Mouse (Mus musculus) kidney, embryonic 16.5 days (tissue): Measurements from ENCODE around the gene Kit. TPM values are rescaled to one million over a fixed set of nuclear protein-coding genes. Genes with fewer than 3 reads are reported as not detected.

Source experiments
- ATAC-seq: fragments of 200-750 bp; cut with Nextera tagmentation; 2 replicates; pipeline ENCODE4 v1.8.0; 2017; ENCODE audit warnings: moderate TSS enrichment; ENCODE audit not compliant: low FRiP score, low TSS enrichment
- H3K27ac ChIP-seq: fragments of 300-500 bp; sonication (generic); 2 replicates; pipeline ENCODE4 v1.5.1; 2014; ENCODE audit warnings: low read length
- H3K27me3 ChIP-seq: fragments of 300-500 bp; sonication (generic); 2 replicates; pipeline ENCODE4 v1.6.1; 2014; ENCODE audit warnings: low read length, control low read depth, mixed read lengths; ENCODE audit not compliant: insufficient read depth
- H3K36me3 ChIP-seq: fragments of 300-500 bp; sonication (generic); 2 replicates; pipeline ENCODE4 v1.6.1; 2014; ENCODE audit warnings: low read length, control low read depth, mixed read lengths; ENCODE audit not compliant: insufficient read depth
- H3K4me1 ChIP-seq: fragments of 300-500 bp; sonication (generic); 2 replicates; pipeline ENCODE4 v1.6.1; 2014; ENCODE audit warnings: low read length, control low read depth, mixed read lengths; ENCODE audit not compliant: insufficient read depth
- H3K4me2 ChIP-seq: fragments of 300-500 bp; sonication (generic); replicated peaks from 2 replicates; pipeline ENCODE4 v1.6.1; 2014; ENCODE audit warnings: low read depth, low read length
- H3K4me3 ChIP-seq: fragments of 300-500 bp; sonication (generic); 2 replicates; pipeline ENCODE4 v1.5.1; 2014; ENCODE audit warnings: mild to moderate bottlenecking, low read length
- H3K9ac ChIP-seq: fragments of 300-500 bp; sonication (generic); replicated peaks from 2 replicates; pipeline ENCODE4 v1.6.1; 2014; ENCODE audit warnings: low read length
- H3K9me3 ChIP-seq: fragments of 300-500 bp; sonication (generic); 2 replicates; pipeline ENCODE4 v1.6.1; 2016; ENCODE audit warnings: low read length, control low read depth
- WGBS: fragments of 180-500 bp; shearing (Covaris S2); extraction: QIAGEN DNeasy Blood & Tissue Kit; methylation state at CpG from one replicate; pipeline ENCODE4 v1.1.7; 2014; 5-methylcytosine and 5-hydroxymethylcytosine counted together
- polyA plus RNA-seq: library from polyadenylated mRNA; unstranded; fragments of >200 nt; fragmentation: Nextera tagmentation; extraction: Ambion mirVana; gene quantifications from 2 replicates; pipeline ENCODE4 v1.2.1, GENCODE M21; 2015

Kit gene
- polyA plus RNA-seq, 1 experiment from 2014 or later: 23.3 TPM

DNA sequence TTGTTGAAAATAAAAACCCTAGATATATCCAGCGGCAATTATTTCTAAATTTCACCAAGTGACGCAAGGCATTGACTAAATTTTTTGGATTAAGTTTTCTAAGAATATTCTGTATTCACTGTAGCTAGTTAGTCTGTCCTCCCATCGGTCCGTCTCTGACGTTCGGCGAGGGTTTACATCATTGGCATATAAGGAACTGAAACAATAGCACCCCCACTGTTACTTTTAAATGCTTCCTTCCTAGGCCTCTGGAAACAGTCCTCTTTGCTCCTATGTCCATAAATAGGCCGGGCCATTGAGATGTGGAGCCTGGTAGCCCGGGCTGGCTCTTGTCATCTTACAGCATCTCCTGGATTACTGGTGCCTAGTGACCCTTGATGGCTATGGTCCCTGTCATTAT lies 29.5 kb downstream of the Kit start:
- H3K36me3 ChIP-seq: no peaks in the 10 kb centered on the region
- no peak overlapping the region for H3K27ac ChIP-seq
- ATAC-seq: no peak
- H3K4me3 ChIP-seq: no peak overlapping the region
- H3K9me3 ChIP-seq: no peaks in the 10 kb centered on the region
- no peak overlapping the region for H3K4me2 ChIP-seq
- H3K9ac ChIP-seq: no peak overlapping the region
- H3K27me3 ChIP-seq: no peaks in the 10 kb centered on the region
- 0 out of 2 replicates have a peak, but pooled peaks cover 4% of the 10 kb centered on the region for H3K4me1 ChIP-seq
- 70% methylated on average over 9 of the region's 9 CpGs for WGBS

DNA sequence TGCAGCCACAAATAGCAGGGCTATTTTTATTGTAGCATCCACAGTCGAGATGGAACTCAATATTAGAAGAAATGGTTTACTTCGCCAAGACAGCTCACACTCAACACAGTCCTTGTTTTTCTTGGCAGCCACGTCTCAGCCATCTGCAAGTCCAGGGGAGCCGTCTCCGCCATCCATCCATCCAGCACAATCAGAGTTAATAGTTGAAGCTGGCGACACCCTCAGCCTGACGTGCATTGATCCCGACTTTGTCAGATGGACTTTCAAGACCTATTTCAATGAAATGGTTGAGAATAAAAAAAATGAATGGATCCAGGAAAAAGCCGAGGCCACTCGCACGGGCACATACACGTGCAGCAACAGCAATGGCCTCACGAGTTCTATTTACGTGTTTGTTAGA lies 32.2 kb downstream of the Kit start:
- Histone ChIP-seq H3K4me2 (no peak overlapping the region), H3K9me3 (no peaks in the 10 kb centered on the region), H3K4me3 (no peak overlapping the region), H3K36me3 (no peaks in the 10 kb centered on the region), H3K9ac (no peak overlapping the region), H3K4me1 (0 out of 2 replicates have a peak, but pooled peaks cover 4% of the 10 kb centered on the region), H3K27me3 (no peaks in the 10 kb centered on the region), H3K27ac (0 out of 2 replicates have a peak overlapping the region, but pooled peaks have one; percentile 14)
- 74% methylated on average over 14 of the region's 14 CpGs for WGBS
- no peak for ATAC-seq

DNA sequence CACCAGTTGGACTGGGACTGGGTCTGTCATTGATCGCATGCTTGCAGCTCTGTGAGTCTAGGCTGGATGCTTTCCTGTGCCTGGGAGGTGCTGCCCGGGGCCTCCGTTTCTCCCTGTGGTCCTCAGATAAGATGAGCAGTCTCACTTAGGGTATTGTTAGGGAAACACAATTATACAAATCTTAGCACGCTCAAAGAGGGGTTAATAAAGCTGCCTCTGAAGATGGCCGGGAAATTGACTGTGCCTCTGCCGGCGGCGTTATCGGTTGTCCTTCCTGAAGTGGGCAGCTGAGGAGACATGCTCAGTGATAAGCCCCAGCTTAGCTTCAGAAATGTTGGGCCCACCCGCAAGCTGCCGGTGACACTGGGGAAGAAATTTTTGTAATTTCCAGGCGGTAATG lies 33.3 kb downstream of the Kit start:
- no peak for ATAC-seq
- H3K4me3 ChIP-seq: no peak overlapping the region
- H3K9me3 ChIP-seq: no peaks in the 10 kb centered on the region
- no peaks in the 10 kb centered on the region for H3K36me3 ChIP-seq
- WGBS: 87% methylated on average over 12 of the region's 12 CpGs
- H3K27ac ChIP-seq: no peak overlapping the region
- H3K9ac ChIP-seq: no peak overlapping the region
- no peaks in the 10 kb centered on the region for H3K27me3 ChIP-seq
- 0 out of 2 replicates have a peak, but pooled peaks cover 4% of the 10 kb centered on the region for H3K4me1 ChIP-seq
- no peak overlapping the region for H3K4me2 ChIP-seq

DNA sequence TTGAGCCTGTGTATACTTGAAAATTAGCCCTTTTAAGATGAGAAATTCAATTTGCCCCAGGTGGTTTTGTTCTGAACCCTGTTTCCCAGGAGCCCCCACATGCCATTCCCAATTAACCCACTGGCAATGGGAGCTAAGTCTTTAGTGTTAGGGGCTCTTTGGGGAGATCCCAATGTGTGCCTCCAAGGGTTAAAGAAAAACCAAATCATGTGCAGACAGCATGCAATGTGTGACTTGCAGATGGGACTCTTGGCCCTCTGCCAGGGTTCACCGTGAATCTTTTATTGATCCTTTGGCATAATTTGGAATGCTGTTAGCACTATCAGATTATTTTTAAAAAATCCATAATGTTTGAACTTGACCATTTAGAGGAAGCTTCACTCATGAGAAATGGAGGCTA lies 37.7 kb downstream of the Kit start:
- H3K4me2 ChIP-seq: no peak overlapping the region
- no peak overlapping the region for H3K27ac ChIP-seq
- H3K36me3 ChIP-seq: no peaks in the 10 kb centered on the region
- no peaks in the 10 kb centered on the region for H3K9me3 ChIP-seq
- 0 out of 2 replicates have a peak, but pooled peaks cover under 1% of the 10 kb centered on the region for H3K4me1 ChIP-seq
- no peak overlapping the region for H3K9ac ChIP-seq
- H3K27me3 ChIP-seq: no peaks in the 10 kb centered on the region
- H3K4me3 ChIP-seq: no peak overlapping the region
- no peak for ATAC-seq
- 71% methylated on average over 1 of the region's 1 CpGs for WGBS

DNA sequence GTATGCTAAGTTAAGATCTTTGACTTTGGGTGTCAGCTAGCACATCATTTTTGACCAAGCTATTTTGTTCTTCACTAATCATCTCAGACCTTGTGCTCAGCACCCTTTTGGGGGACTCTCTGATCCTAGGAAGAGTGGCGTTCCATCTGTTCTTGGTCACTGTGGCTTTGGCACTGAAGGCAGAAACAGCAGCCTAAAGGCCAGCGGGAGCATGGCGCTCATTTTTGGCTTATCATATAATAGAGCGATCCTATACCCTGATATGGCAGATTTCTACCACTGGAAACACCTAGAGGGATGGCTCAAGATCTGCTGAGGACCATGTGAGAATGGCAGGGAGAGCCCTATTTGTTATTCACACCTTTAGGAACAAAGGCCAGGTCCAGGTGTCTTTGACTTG lies 38.2 kb downstream of the Kit start:
- H3K9ac ChIP-seq: no peak overlapping the region
- ATAC-seq: no peak
- no peaks in the 10 kb centered on the region for H3K27me3 ChIP-seq
- H3K4me2 ChIP-seq: no peak overlapping the region
- WGBS: 97% methylated on average over 4 of the region's 4 CpGs
- H3K36me3 ChIP-seq: no peaks in the 10 kb centered on the region
- no peaks in the 10 kb centered on the region for H3K9me3 ChIP-seq
- no peak overlapping the region for H3K4me3 ChIP-seq
- H3K4me1 ChIP-seq: no peaks in the 10 kb centered on the region
- no peak overlapping the region for H3K27ac ChIP-seq

DNA sequence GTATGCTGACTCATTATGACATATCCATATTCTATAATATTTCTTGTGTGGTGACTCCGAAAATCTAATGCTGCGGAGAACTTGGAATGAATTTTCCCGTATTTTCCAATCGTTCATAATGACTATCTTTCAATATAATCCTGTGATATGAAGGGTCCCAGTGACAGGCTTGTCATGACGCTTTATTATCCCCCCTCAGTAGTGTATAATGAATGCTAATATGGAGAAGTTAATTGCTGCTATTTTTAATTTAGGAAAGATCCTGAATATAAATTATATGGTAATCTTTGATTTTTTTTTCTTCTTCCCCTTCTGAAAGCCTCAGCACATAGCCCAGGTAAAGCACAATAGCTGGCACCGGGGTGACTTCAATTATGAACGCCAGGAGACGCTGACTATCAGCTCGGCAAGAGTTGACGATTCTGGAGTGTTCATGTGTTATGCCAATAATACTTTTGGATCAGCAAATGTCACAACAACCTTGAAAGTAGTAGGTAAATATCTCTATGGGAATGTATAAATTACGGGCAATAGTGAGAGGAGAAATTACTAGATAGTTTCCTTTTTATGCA lies 40.4 kb downstream of the Kit start:
- Histone ChIP-seq H3K36me3 (no peaks in the 10 kb centered on the region), H3K27me3 (no peaks in the 10 kb centered on the region), H3K27ac (no peak overlapping the region), H3K4me3 (no peak overlapping the region), H3K4me2 (no peak overlapping the region), H3K9ac (no peak overlapping the region), H3K4me1 (no peaks in the 10 kb centered on the region), H3K9me3 (no peaks in the 10 kb centered on the region)
- 92% methylated on average over 11 of the region's 11 CpGs for WGBS
- ATAC-seq: no peak

DNA sequence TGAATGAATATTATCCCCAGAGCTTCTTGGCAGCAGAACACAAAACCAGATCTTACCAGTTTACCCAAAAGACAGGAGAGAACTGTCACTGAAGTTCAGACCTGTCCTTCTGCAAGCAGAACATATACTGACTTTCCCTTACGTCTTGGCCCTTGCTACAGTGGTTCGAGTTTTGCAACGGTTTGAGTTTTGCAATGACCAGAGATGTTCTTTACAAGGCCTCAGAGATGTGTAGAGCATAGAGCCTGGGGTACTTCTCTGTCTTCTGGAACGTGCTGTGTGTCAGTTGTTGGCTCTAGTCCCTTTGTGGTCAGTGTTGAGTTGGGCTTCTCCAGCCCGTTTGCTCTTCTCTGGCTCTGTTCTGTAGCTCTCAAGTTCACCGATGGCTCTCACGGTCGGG lies 40.9 kb downstream of the Kit start:
- Histone ChIP-seq H3K4me2 (no peak overlapping the region), H3K27me3 (no peaks in the 10 kb centered on the region), H3K9me3 (no peaks in the 10 kb centered on the region), H3K27ac (no peak overlapping the region), H3K9ac (no peak overlapping the region), H3K36me3 (no peaks in the 10 kb centered on the region), H3K4me1 (no peaks in the 10 kb centered on the region), H3K4me3 (no peak overlapping the region)
- no peak for ATAC-seq
- 96% methylated on average over 8 of the region's 8 CpGs for WGBS

DNA sequence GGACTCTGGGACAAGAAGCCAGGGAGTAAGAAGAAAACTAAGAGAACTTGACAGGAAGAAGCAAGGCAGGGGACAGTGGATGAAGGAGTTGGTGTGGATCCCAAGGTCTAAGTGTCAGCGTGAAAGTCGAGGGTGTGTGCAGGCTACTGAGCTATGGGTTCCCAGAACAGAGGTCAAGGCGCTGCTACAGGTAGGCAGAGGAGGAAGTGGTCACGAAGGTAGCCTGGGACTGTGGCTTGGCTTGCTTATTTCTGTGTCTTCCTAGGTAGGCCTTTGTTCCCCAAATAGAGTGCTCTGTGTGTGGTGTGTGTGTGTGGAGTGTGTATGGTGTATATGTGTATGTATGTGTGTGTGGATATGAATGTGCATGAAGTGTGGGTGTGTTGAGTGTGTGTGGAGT lies 47.7 kb downstream of the Kit start:
- Histone ChIP-seq H3K4me2 (no peak overlapping the region), H3K9me3 (no peaks in the 10 kb centered on the region), H3K4me3 (no peak overlapping the region), H3K27me3 (no peaks in the 10 kb centered on the region), H3K36me3 (peaks cover 8% of the 10 kb centered on the region; the same call in 1 of the 2 replicates), H3K27ac (no peak overlapping the region), H3K9ac (no peak overlapping the region), H3K4me1 (no peaks in the 10 kb centered on the region)
- ATAC-seq: no peak
- WGBS: 90% methylated on average over 4 of the region's 4 CpGs

DNA sequence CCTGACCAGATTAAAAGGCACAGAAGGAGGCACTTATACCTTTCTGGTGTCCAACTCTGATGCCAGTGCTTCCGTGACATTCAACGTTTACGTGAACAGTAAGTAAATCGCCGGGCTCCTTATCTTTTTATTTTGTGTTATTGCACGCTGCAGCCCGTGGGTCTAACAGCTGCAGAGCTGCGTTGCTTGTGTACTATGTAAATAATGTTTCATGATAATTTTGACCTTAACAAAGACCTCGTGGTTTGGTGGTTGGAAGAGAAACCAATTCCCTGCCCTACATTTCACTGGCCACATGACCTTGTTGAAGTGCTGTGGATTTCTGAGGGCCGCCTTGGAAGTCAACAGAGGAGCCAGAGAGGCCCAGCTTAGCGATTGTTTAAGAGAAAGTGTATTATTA lies 48.3 kb downstream of the Kit start:
- H3K9ac ChIP-seq: no peak overlapping the region
- no peaks in the 10 kb centered on the region for H3K9me3 ChIP-seq
- ATAC-seq: no peak
- no peak overlapping the region for H3K4me2 ChIP-seq
- 78% methylated on average over 11 of the region's 11 CpGs for WGBS
- no peak overlapping the region for H3K27ac ChIP-seq
- peaks cover 8% of the 10 kb centered on the region; the same call in 1 of the 2 replicates for H3K36me3 ChIP-seq
- no peaks in the 10 kb centered on the region for H3K4me1 ChIP-seq
- no peak overlapping the region for H3K4me3 ChIP-seq
- H3K27me3 ChIP-seq: no peaks in the 10 kb centered on the region

DNA sequence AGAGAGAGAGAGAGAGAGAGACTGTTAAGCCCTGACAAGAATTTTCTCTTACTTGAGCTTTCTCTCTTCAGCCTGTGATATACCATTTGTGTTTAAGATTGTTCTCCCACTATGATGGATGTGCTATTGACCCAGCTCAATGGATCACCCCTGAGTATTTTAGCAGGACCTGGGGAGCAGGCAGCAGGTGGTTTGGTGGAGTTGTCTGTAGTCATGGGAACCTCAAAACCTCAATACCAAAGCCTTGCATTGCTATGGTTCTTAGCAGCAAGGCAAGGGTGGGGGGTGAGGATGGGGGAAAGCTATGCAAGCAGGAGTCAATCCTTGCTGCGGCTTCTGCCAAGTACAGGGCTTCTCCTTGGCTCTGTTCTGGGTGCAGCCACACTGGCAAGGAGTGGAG lies 48.8 kb downstream of the Kit start:
- no peak overlapping the region for H3K27ac ChIP-seq
- H3K36me3 ChIP-seq: peaks cover 8% of the 10 kb centered on the region; the same call in 1 of the 2 replicates
- no peak overlapping the region for H3K4me2 ChIP-seq
- H3K4me1 ChIP-seq: no peaks in the 10 kb centered on the region
- WGBS: 93% methylated on average over 1 of the region's 1 CpGs
- ATAC-seq: no peak
- H3K4me3 ChIP-seq: no peak overlapping the region
- H3K27me3 ChIP-seq: no peaks in the 10 kb centered on the region
- H3K9ac ChIP-seq: no peak overlapping the region
- H3K9me3 ChIP-seq: no peaks in the 10 kb centered on the region
